Mouse (Mus musculus): ENCODE measurements around the gene Hilpda. TPM values are rescaled to one million over a fixed set of nuclear protein-coding genes. Genes with fewer than 3 reads are reported as not detected.

The Hilpda gene
- polyA plus RNA-seq, 2 experiments = 11.4 to 14.7 TPM

DNA sequence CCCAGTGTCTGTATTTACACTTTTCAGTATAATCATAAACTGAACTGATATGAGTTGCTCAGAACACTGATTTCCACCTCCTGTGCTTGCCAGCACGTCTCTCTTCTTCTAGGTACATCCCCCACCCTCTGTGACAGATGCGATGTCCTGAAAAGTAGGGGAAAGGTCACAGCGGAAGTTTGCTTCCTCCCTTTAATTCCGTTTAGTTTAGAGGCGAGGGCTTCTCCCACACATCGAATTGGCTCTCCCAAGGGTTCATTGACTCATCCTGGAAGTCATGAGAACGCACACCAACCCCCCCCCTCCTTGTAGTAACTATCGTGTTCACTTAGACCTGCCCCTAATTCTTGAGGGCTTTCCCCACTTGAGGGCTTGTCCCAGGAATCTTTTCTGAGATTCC lies 1.3 kb upstream of the Hilpda start:
- under 1% methylated on average over 8 of the region's 8 CpGs for WGBS (ENCODE audit: insufficient replicate concordance)
- no peak for ATAC-seq (ENCODE audit: insufficient read depth)
- H3K4me3 ChIP-seq (ENCODE audit: insufficient read depth in 1 of 2, low read depth in 2 of 2, low read length in 2 of 2) = no peak overlapping the region
- H3K36me3 ChIP-seq (replicated peaks; ENCODE audit: control insufficient read depth, insufficient read depth, low read depth) = peaks cover 3% of the 10 kb centered on the region
- no peaks in the 10 kb centered on the region for H3K27me3 ChIP-seq (ENCODE audit: control insufficient read depth, insufficient read depth, low read length)
- H3K4me1 ChIP-seq (replicated peaks; ENCODE audit: control insufficient read depth in 2 of 2, insufficient read depth in 2 of 2, low read length in 1 of 2) = peaks cover 0 to 15% of the 10 kb centered on the region in 2 experiments; a peak in 2 of 4 replicates
- no peaks in the 10 kb centered on the region for H3K9me3 ChIP-seq (ENCODE audit: control insufficient read depth, low read length)
- TF ChIP-seq EP300 (IDR thresholded peaks at IDR 0.05; ENCODE audit: low read depth) (no peak), CTCF (IDR thresholded peaks at IDR 0.05; ENCODE audit: low read depth) (no peak)
- peak in 1 of 3 experiments; percentile 39 for DNase-seq (ENCODE audit: low read depth in 3 of 3, low spot score in 3 of 3)
- H3K4me2 ChIP-seq (ENCODE audit: low read depth) = peak overlapping the region; percentile 48
- H3K27ac ChIP-seq = no peak overlapping the region; the same call in 1 of the 2 replicates
- no peak overlapping the region; the same call in 1 of the 2 replicates for H3K9ac ChIP-seq (replicated peaks)

DNA sequence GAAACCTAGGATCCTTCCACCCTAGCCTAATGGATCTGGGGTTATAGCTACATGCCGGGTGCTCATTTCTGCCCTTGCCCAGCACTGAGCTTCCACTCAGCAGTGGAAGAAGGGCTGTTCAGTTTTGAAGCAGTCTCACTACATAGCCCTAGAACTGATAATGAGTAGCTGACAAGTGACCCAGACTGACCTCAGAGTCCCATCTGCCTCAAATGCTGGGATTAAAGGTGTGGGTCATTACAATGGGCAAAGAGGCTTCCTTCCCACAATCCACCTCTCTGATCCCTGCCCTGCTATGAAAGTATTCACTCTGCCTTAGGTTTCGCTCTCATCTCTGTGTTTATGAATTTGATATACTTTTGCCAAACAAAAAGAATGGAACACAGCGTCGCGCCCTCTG lies 4.5 kb downstream of the Hilpda start:
- no peak overlapping the region for H3K27ac ChIP-seq
- ATAC-seq (ENCODE audit: insufficient read depth) (no peak), DNase-seq (ENCODE audit: low read depth in 3 of 3, low spot score in 3 of 3) (no peak)
- TF ChIP-seq EP300 (IDR thresholded peaks at IDR 0.05; ENCODE audit: low read depth) = no peak
- TF ChIP-seq CTCF (IDR thresholded peaks at IDR 0.05; ENCODE audit: low read depth) = no peak
- H3K4me1 ChIP-seq (replicated peaks; ENCODE audit: control insufficient read depth in 2 of 2, insufficient read depth in 2 of 2, low read length in 1 of 2) = peaks cover 2 to 3% of the 10 kb centered on the region in 2 experiments; a peak in 1 of 4 replicates
- H3K27me3 ChIP-seq (ENCODE audit: control insufficient read depth, insufficient read depth, low read length) = no peaks in the 10 kb centered on the region
- WGBS (ENCODE audit: insufficient replicate concordance) = 92% methylated on average over 5 of the region's 5 CpGs
- H3K9me3 ChIP-seq (ENCODE audit: control insufficient read depth, low read length) = no peaks in the 10 kb centered on the region
- no peak overlapping the region for H3K4me2 ChIP-seq (ENCODE audit: low read depth)
- H3K36me3 ChIP-seq (replicated peaks; ENCODE audit: control insufficient read depth, insufficient read depth, low read depth) = peaks cover 3% of the 10 kb centered on the region
- no peak overlapping the region for H3K9ac ChIP-seq (replicated peaks)
- H3K4me3 ChIP-seq (ENCODE audit: insufficient read depth in 1 of 2, low read depth in 2 of 2, low read length in 2 of 2) = no peak overlapping the region

DNA sequence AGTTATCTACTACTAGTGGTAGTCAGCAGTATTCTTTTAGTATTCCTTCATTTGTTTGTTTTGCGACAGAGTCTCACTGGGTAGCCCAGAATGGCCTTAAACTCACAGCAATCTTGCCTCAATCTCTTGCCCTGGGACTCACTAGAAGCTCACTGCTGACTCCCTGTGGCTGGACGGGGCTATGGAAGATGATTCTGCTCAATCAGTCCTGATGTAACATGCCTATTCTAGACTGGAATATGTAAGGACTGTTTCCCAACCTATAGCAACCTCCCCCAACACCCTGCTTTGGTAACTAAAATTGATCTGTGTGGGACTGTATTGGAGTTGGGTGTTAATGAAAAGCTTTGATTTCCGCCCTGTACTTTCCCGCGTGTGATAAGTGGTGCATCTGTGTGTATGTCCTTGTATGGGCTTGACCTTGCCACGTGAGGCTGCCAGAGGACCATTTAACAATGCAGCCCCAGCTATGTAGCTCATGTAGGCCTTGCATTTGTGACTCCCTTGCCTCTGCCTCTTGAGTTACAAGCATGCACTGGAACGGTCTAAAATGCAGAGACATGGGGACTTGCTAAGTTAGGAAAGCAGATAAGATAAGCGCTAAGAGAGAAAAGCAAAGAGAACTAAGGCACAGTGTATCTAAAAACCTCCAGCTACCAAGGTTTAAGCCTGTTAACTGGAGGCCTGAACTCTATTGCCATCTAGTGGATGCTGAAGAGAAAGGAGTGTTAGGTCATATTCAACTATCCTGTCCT lies 6.4 kb downstream of the Hilpda start:
- no peak overlapping the region for H3K9ac ChIP-seq (replicated peaks)

DNA sequence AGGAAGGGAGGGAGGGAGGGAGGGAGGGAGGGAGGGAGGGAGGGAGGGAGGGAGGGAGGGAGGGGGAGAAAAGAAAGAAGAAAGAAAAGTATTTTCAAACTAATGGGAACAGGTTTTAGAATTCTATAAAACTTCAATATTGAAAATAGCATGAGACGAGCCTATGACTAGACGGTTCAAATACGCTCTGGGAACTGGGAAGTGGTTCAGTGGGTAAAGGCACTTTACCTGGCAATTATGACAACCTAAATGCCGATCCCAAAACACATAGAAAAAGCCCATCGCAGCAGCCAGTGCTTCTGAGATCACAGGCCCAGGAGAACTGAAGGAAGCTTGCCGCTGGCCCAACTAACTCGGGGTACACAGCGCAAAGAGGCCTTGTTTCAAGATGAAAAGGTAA lies 7.0 kb downstream of the Hilpda start, which contains the start of gene Fam71f2:
Fam71f2 (plus strand) TSS at position 301 of the 400 bp plus-strand sequence.
- ATAC-seq (ENCODE audit: insufficient read depth) (no peak), DNase-seq (ENCODE audit: low read depth in 3 of 3, low spot score in 3 of 3) (no peak)
- no peak for TF ChIP-seq CTCF (IDR thresholded peaks at IDR 0.05; ENCODE audit: low read depth)
- TF ChIP-seq EP300 (IDR thresholded peaks at IDR 0.05; ENCODE audit: low read depth) = no peak
- peaks cover 0 to 2% of the 10 kb centered on the region in 2 experiments; a peak in 1 of 4 replicates for H3K4me1 ChIP-seq (replicated peaks; ENCODE audit: control insufficient read depth in 2 of 2, insufficient read depth in 2 of 2, low read length in 1 of 2)
- H3K36me3 ChIP-seq (replicated peaks; ENCODE audit: control insufficient read depth, insufficient read depth, low read depth) = peaks cover 3% of the 10 kb centered on the region
- 65% methylated on average over 8 of the region's 8 CpGs for WGBS (ENCODE audit: insufficient replicate concordance)
- H3K27me3 ChIP-seq (ENCODE audit: control insufficient read depth, insufficient read depth, low read length) = no peaks in the 10 kb centered on the region
- H3K4me2 ChIP-seq (ENCODE audit: low read depth) = no peak within 1 kb of the TSS
- H3K9me3 ChIP-seq (ENCODE audit: control insufficient read depth, low read length) = no peaks in the 10 kb centered on the region
- H3K27ac ChIP-seq = no peak within 1 kb of the TSS
- no peak within 1 kb of the TSS for H3K4me3 ChIP-seq (ENCODE audit: insufficient read depth in 1 of 2, low read depth in 2 of 2, low read length in 2 of 2)
- no peak within 1 kb of the TSS for H3K9ac ChIP-seq (replicated peaks)

More for the DNA sequence above, 6.4 kb downstream of the Hilpda start:
- Histone ChIP-seq H3K4me1 (replicated peaks; ENCODE audit: control insufficient read depth in 2 of 2, insufficient read depth in 2 of 2, low read length in 1 of 2) (peaks cover 2% of the 10 kb centered on the region in 2 experiments; a peak in 1 of 4 replicates), H3K4me3 (ENCODE audit: insufficient read depth in 1 of 2, low read depth in 2 of 2, low read length in 2 of 2) (no peak overlapping the region), H3K36me3 (replicated peaks; ENCODE audit: control insufficient read depth, insufficient read depth, low read depth) (peaks cover 3% of the 10 kb centered on the region), H3K9me3 (ENCODE audit: control insufficient read depth, low read length) (no peaks in the 10 kb centered on the region), H3K4me2 (ENCODE audit: low read depth) (no peak overlapping the region), H3K27ac (no peak overlapping the region), H3K27me3 (ENCODE audit: control insufficient read depth, insufficient read depth, low read length) (no peaks in the 10 kb centered on the region)
- TF ChIP-seq CTCF (IDR thresholded peaks at IDR 0.05; ENCODE audit: low read depth) (peak; percentile 67), EP300 (IDR thresholded peaks at IDR 0.05; ENCODE audit: low read depth) (no peak)
- WGBS (ENCODE audit: insufficient replicate concordance) = 22% methylated on average over 8 of the region's 8 CpGs
- ATAC-seq (ENCODE audit: insufficient read depth) (peak; percentile 39; the same call in 1 of the 2 replicates), DNase-seq (ENCODE audit: low read depth in 3 of 3, low spot score in 3 of 3) (peak in 2 of 3 experiments; percentile 39 to 52)

DNA sequence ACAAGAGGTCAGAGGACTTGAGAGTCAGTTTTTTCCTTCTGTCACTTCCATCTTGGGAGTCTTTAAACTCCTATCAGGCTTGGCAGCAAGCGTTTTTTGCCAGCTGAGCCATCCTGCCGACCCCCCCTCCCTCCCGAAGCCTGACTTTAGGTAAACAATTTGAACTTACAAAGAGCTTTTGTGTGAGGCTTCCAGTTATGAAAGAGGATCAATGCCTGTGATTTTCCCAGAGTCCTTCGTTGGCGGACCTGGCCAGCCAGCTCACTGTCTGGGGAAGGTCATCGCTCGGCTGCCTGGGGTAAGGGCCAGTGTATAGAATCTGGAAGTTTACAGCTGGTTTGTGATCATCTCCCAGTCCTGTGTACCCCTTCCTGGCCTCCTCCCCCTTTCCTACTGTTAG lies 8.4 kb downstream of the Hilpda start:
- WGBS (ENCODE audit: insufficient replicate concordance) = 64% methylated on average over 7 of the region's 7 CpGs
- Histone ChIP-seq H3K4me3 (ENCODE audit: insufficient read depth in 1 of 2, low read depth in 2 of 2, low read length in 2 of 2) (no peak overlapping the region), H3K4me1 (replicated peaks; ENCODE audit: control insufficient read depth in 2 of 2, insufficient read depth in 2 of 2, low read length in 1 of 2) (0 out of 4 replicates have a peak, but pooled peaks cover 0 to 2% of the 10 kb centered on the region in 2 experiments), H3K36me3 (replicated peaks; ENCODE audit: control insufficient read depth, insufficient read depth, low read depth) (no peaks in the 10 kb centered on the region), H3K9ac (replicated peaks) (no peak overlapping the region), H3K27ac (no peak overlapping the region), H3K9me3 (ENCODE audit: control insufficient read depth, low read length) (no peaks in the 10 kb centered on the region), H3K27me3 (ENCODE audit: control insufficient read depth, insufficient read depth, low read length) (no peaks in the 10 kb centered on the region), H3K4me2 (ENCODE audit: low read depth) (no peak overlapping the region)
- ATAC-seq (ENCODE audit: insufficient read depth) (no peak), DNase-seq (ENCODE audit: low read depth in 3 of 3, low spot score in 3 of 3) (no peak)
- TF ChIP-seq CTCF (IDR thresholded peaks at IDR 0.05; ENCODE audit: low read depth) (no peak), EP300 (IDR thresholded peaks at IDR 0.05; ENCODE audit: low read depth) (no peak)
